Mouse (Mus musculus) myocyte (in vitro differentiated cells): Measurements from ENCODE around the gene Tnip3. TPM values are rescaled to one million over a fixed set of nuclear protein-coding genes. Genes with fewer than 3 reads are reported as not detected.

Experiments
- H3K27me3 ChIP-seq: one replicate; pipeline ENCODE4 v1.6.1; 2011; ENCODE audit not compliant: control insufficient read depth, insufficient read depth, insufficient read length
- H3K36me3 ChIP-seq: one replicate; pipeline ENCODE4 v1.6.1; 2011; ENCODE audit not compliant: control insufficient read depth, insufficient read depth
- H3K4me2 ChIP-seq: one replicate; pipeline ENCODE4 v1.6.1; 2011; ENCODE audit warnings: low read depth, control low read depth
- H3K4me3 ChIP-seq: one replicate; pipeline ENCODE4 v1.5.1; 2011; ENCODE audit warnings: mild to moderate bottlenecking, control low read depth, moderate library complexity
- H3K79me2 ChIP-seq: one replicate; pipeline ENCODE4 v1.6.1; 2011; ENCODE audit not compliant: control insufficient read depth, insufficient read depth
- H3ac ChIP-seq: one replicate; pipeline ENCODE4 v1.6.1; 2011; ENCODE audit not compliant: control insufficient read depth, insufficient read length
- CEBPB ChIP-seq: IDR thresholded peaks from 2 replicates; pipeline ENCODE4 v1.6.1; 2011; ENCODE audit warnings: mild to moderate bottlenecking, moderate library complexity; ENCODE audit not compliant: poor library complexity, insufficient read depth, severe bottlenecking
- E2F4 ChIP-seq: IDR thresholded peaks from one replicate; pipeline ENCODE4 v1.6.1; 2011; ENCODE audit warnings: mild to moderate bottlenecking, control low read depth, moderate library complexity; ENCODE audit not compliant: insufficient read depth
- MAX ChIP-seq: IDR thresholded peaks from one replicate; pipeline ENCODE4 v1.6.1; 2011; ENCODE audit warnings: low read depth, mild to moderate bottlenecking, control low read depth
- MYOD1 ChIP-seq, 3 experiments: IDR thresholded peaks; one replicate each; pipeline ENCODE4 v1.6.1; 2011; ENCODE audit warnings: control low read depth in 2 of 3, low read depth in 2 of 3, mild to moderate bottlenecking in 2 of 3, moderate library complexity in 1 of 3; ENCODE audit not compliant: insufficient read length in 2 of 3, control insufficient read depth in 1 of 3
- MYOG ChIP-seq, 3 experiments: IDR thresholded peaks; one replicate each; pipeline ENCODE4 v1.6.1; 2011; ENCODE audit warnings: control low read depth in 2 of 3, low read depth in 2 of 3, mild to moderate bottlenecking in 2 of 3; ENCODE audit not compliant: insufficient read length in 2 of 3, control insufficient read depth in 1 of 3, insufficient read depth in 1 of 3
- POLR2A ChIP-seq: IDR thresholded peaks from one replicate; pipeline ENCODE4 v1.6.1; 2011; ENCODE audit warnings: low read depth, mild to moderate bottlenecking, control low read depth, moderate library complexity; ENCODE audit not compliant: insufficient read length
- POLR2AphosphoS2 ChIP-seq: IDR thresholded peaks from one replicate; pipeline ENCODE4 v1.6.1; 2011; ENCODE audit warnings: low read depth, control low read depth; ENCODE audit not compliant: insufficient read length
- REST ChIP-seq: IDR thresholded peaks from one replicate; pipeline ENCODE4 v1.6.1; 2011; ENCODE audit warnings: mild to moderate bottlenecking, control low read depth, moderate library complexity; ENCODE audit not compliant: insufficient read depth, insufficient read length
- SRF ChIP-seq: IDR thresholded peaks from one replicate; pipeline ENCODE4 v1.6.1; 2011; ENCODE audit warnings: low read depth; ENCODE audit not compliant: control insufficient read depth, insufficient read length
- TCF12 ChIP-seq: IDR thresholded peaks from one replicate; pipeline ENCODE4 v1.6.1; 2011; ENCODE audit warnings: mild to moderate bottlenecking, control low read depth; ENCODE audit not compliant: poor library complexity, insufficient read depth, severe bottlenecking
- TCF3 ChIP-seq: IDR thresholded peaks from one replicate; pipeline ENCODE4 v1.6.1; 2011; ENCODE audit warnings: low read depth, control low read depth; ENCODE audit not compliant: insufficient read length
- USF1 ChIP-seq: IDR thresholded peaks from one replicate; pipeline ENCODE4 v1.6.1; 2011; ENCODE audit warnings: low read depth, mild to moderate bottlenecking, control low read depth, moderate library complexity
- polyA plus RNA-seq: library from polyadenylated mRNA; unstranded; fragments of >200 nt; fragmentation: generic; extraction: Trizol; gene quantifications from one replicate; pipeline ENCODE4 v1.2.1, GENCODE M21; 2012; ENCODE audit warnings: missing spikeins

The Tnip3 gene
- polyA plus RNA-seq, 1 experiment: 0.02 TPM

- Histone ChIP-seq H3K4me2 (peak overlapping the region; percentile 21), H3ac (no peak overlapping the region), H3K79me2 (no peaks in the 10 kb centered on the region), H3K27me3 (no peaks in the 10 kb centered on the region), H3K4me3 (no peak overlapping the region), H3K36me3 (no peaks in the 10 kb centered on the region)
- TF ChIP-seq SRF (no peak), POLR2A (no peak), TCF12 (no peak)
These were observed 86.7 kb downstream of the Tnip3 start for GRCm38 (mm10) chr6:65611834-65612233.

GRCm38 (mm10) chr6:65613924-65614585, 88.9 kb downstream of the Tnip3 start:
- H3K4me3 ChIP-seq: no peak overlapping the region
- H3K4me2 ChIP-seq: no peak overlapping the region
- no peaks in the 10 kb centered on the region for H3K79me2 ChIP-seq
- H3K27me3 ChIP-seq: no peaks in the 10 kb centered on the region
- H3ac ChIP-seq: no peak overlapping the region
- no peak for TF ChIP-seq MAX
- no peak for TF ChIP-seq MYOG (IDR thresholded peaks at IDR 0.05; ENCODE audit: control insufficient read depth in 1 of 3, insufficient read depth in 1 of 3, insufficient read length in 2 of 3, low read depth in 2 of 3)
- H3K36me3 ChIP-seq: no peaks in the 10 kb centered on the region

GRCm38 (mm10) chr6:65615641-65616040, 90.5 kb downstream of the Tnip3 start:
- H3K4me3 ChIP-seq: no peak overlapping the region
- H3ac ChIP-seq: no peak overlapping the region
- no peaks in the 10 kb centered on the region for H3K27me3 ChIP-seq
- no peak for TF ChIP-seq MAX
- TF ChIP-seq SRF: no peak
- no peak for TF ChIP-seq MYOD1 (IDR thresholded peaks at IDR 0.05; ENCODE audit: control insufficient read depth in 1 of 3, insufficient read length in 2 of 3, low read depth in 2 of 3)
- no peak for TF ChIP-seq MYOG (IDR thresholded peaks at IDR 0.05; ENCODE audit: control insufficient read depth in 1 of 3, insufficient read depth in 1 of 3, insufficient read length in 2 of 3, low read depth in 2 of 3)
- no peaks in the 10 kb centered on the region for H3K36me3 ChIP-seq
- no peaks in the 10 kb centered on the region for H3K79me2 ChIP-seq
- no peak overlapping the region for H3K4me2 ChIP-seq

GRCm38 (mm10) chr6:65621260-65621659, 96.1 kb downstream of the Tnip3 start:
- Histone ChIP-seq H3K4me2 (no peak overlapping the region), H3K79me2 (no peaks in the 10 kb centered on the region), H3ac (no peak overlapping the region), H3K27me3 (no peaks in the 10 kb centered on the region), H3K4me3 (no peak overlapping the region), H3K36me3 (no peaks in the 10 kb centered on the region)
- no peak for TF ChIP-seq POLR2A
- no peak for TF ChIP-seq REST
- TF ChIP-seq MYOD1 (IDR thresholded peaks at IDR 0.05; ENCODE audit: control insufficient read depth in 1 of 3, insufficient read length in 2 of 3, low read depth in 2 of 3): no peak
- TF ChIP-seq MAX: no peak
- TF ChIP-seq TCF3: no peak
- no peak for TF ChIP-seq MYOG (IDR thresholded peaks at IDR 0.05; ENCODE audit: control insufficient read depth in 1 of 3, insufficient read depth in 1 of 3, insufficient read length in 2 of 3, low read depth in 2 of 3)
- TF ChIP-seq USF1: no peak
- TF ChIP-seq CEBPB: no peak
- no peak for TF ChIP-seq SRF
- no peak for TF ChIP-seq POLR2AphosphoS2
- TF ChIP-seq TCF12: no peak

GRCm38 (mm10) chr6:65623016-65623715, 98.1 kb downstream of the Tnip3 start:
- Histone ChIP-seq H3K79me2 (no peaks in the 10 kb centered on the region), H3K27me3 (no peaks in the 10 kb centered on the region), H3ac (no peak overlapping the region), H3K4me2 (no peak overlapping the region), H3K36me3 (no peaks in the 10 kb centered on the region), H3K4me3 (no peak overlapping the region)
- TF ChIP-seq MYOG (IDR thresholded peaks at IDR 0.05; ENCODE audit: control insufficient read depth in 1 of 3, insufficient read depth in 1 of 3, insufficient read length in 2 of 3, low read depth in 2 of 3): no peak
- no peak for TF ChIP-seq REST
- TF ChIP-seq CEBPB: no peak
- TF ChIP-seq SRF: no peak
- no peak for TF ChIP-seq POLR2A
- no peak for TF ChIP-seq TCF12
- TF ChIP-seq MYOD1 (IDR thresholded peaks at IDR 0.05; ENCODE audit: control insufficient read depth in 1 of 3, insufficient read length in 2 of 3, low read depth in 2 of 3): no peak
- TF ChIP-seq TCF3: no peak
- no peak for TF ChIP-seq MAX
- no peak for TF ChIP-seq POLR2AphosphoS2
- TF ChIP-seq USF1: no peak
- TF ChIP-seq E2F4: no peak
